Mouse (Mus musculus) heart, embryonic 14.5 days (tissue): Measurements from ENCODE around the gene Foxn3. TPM values are rescaled to one million over a fixed set of nuclear protein-coding genes. Genes with fewer than 3 reads are reported as not detected.

Source experiments
- ATAC-seq: fragments of 200-750 bp; cut with Nextera tagmentation; 2 replicates; pipeline ENCODE4 v1.8.0; 2017; ENCODE audit warnings: low read depth, moderate TSS enrichment; ENCODE audit not compliant: insufficient number of reproducible peaks, insufficient read depth, low FRiP score
- H3K27ac ChIP-seq, 2 experiments: fragments of 200-500 bp in 1 of 2; fragments of 300-500 bp in 1 of 2; sonication (generic) in 1 of 2; replicated peaks in 1 of 2; 2 replicates each; pipeline ENCODE4 v1.5.1; 2012 to 2014; ENCODE audit warnings: low read depth in 2 of 2, low read length in 2 of 2, control low read depth in 1 of 2, mild to moderate bottlenecking in 1 of 2, mixed read lengths in 1 of 2; ENCODE audit not compliant: control insufficient read depth in 1 of 2, insufficient read depth in 1 of 2
- H3K27me3 ChIP-seq: fragments of 300-500 bp; sonication (generic); 2 replicates; pipeline ENCODE4 v1.6.1; 2014; ENCODE audit warnings: mild to moderate bottlenecking, low read length, control low read depth; ENCODE audit not compliant: control insufficient read depth, insufficient read depth
- H3K36me3 ChIP-seq: fragments of 300-500 bp; sonication (generic); 2 replicates; pipeline ENCODE4 v1.6.1; 2014; ENCODE audit warnings: mild to moderate bottlenecking, control low read depth, low read length, mixed read lengths; ENCODE audit not compliant: control insufficient read depth, insufficient read depth
- H3K4me1 ChIP-seq, 2 experiments: fragments of 200-500 bp in 1 of 2; fragments of 300-500 bp in 1 of 2; sonication (generic) in 1 of 2; 2 replicates each; pipeline ENCODE4 v1.6.1; 2012 to 2014; ENCODE audit warnings: low read length in 2 of 2, control low read depth in 1 of 2, mixed read lengths in 1 of 2; ENCODE audit not compliant: control insufficient read depth in 2 of 2, insufficient read depth in 2 of 2
- H3K4me2 ChIP-seq: fragments of 300-500 bp; sonication (generic); 2 replicates; pipeline ENCODE4 v1.6.1; 2014; ENCODE audit warnings: mild to moderate bottlenecking, low read length
- H3K4me3 ChIP-seq, 2 experiments: fragments of 200-500 bp in 1 of 2; fragments of 300-500 bp in 1 of 2; sonication (generic) in 1 of 2; 2 replicates each; pipeline ENCODE4 v1.5.1; 2012 to 2014; ENCODE audit warnings: low read length in 2 of 2, mild to moderate bottlenecking in 2 of 2, control low read depth in 1 of 2, low read depth in 1 of 2, moderate library complexity in 1 of 2; ENCODE audit not compliant: control insufficient read depth in 1 of 2, insufficient read depth in 1 of 2
- H3K9ac ChIP-seq: fragments of 300-500 bp; sonication (generic); 2 replicates; pipeline ENCODE4 v1.6.1; 2014; ENCODE audit warnings: mild to moderate bottlenecking, low read length
- H3K9me3 ChIP-seq: fragments of 300-500 bp; sonication (generic); 2 replicates; pipeline ENCODE4 v1.6.1; 2016; ENCODE audit warnings: low read length, control low read depth; ENCODE audit not compliant: control insufficient read depth
- WGBS: fragments of 180-500 bp; shearing (Covaris S2); extraction: QIAGEN DNeasy Blood & Tissue Kit; methylation state at CpG from one replicate; pipeline ENCODE4 v1.1.7; 2014; 5-methylcytosine and 5-hydroxymethylcytosine counted together
- polyA plus RNA-seq: library from polyadenylated mRNA; unstranded; fragments of >200 nt; fragmentation: Nextera tagmentation; extraction: Ambion mirVana; gene quantifications from 2 replicates; pipeline ENCODE4 v1.2.1, GENCODE M21; 2014

Foxn3 gene
- polyA plus RNA-seq, 1 experiment from 2014 or later, result 81.0 TPM

- Histone ChIP-seq H3K27me3 (no peaks in the 10 kb centered on the region), H3K27ac (no peak overlapping the region), H3K4me3 (no peak overlapping the region), H3K9ac (no peak overlapping the region), H3K4me2 (no peak overlapping the region), H3K9me3 (peaks cover 8% of the 10 kb centered on the region), H3K36me3 (no peaks in the 10 kb centered on the region), H3K4me1 (peaks cover 0 to 3% of the 10 kb centered on the region in 2 experiments; a peak in 2 of 4 replicates)
- ATAC-seq, result no peak
- WGBS, result 55% methylated on average over 10 of the region's 10 CpGs
Measured at GRCm38 (mm10) chr12:99153664-99154063, 409.7 kb downstream of the Foxn3 start.

- no peak overlapping the region for H3K4me2 ChIP-seq
- H3K27ac ChIP-seq, result no peak overlapping the region
- H3K4me3 ChIP-seq, result no peak overlapping the region
- no peak for ATAC-seq
- WGBS, result 40% methylated on average over 4 of the region's 4 CpGs
- H3K36me3 ChIP-seq, result no peaks in the 10 kb centered on the region
- no peak overlapping the region for H3K9ac ChIP-seq
- H3K27me3 ChIP-seq, result no peaks in the 10 kb centered on the region
- H3K4me1 ChIP-seq, result peaks cover 0 to 3% of the 10 kb centered on the region in 2 experiments; a peak in 2 of 4 replicates
- peaks cover 3% of the 10 kb centered on the region; the same call in 1 of the 2 replicates for H3K9me3 ChIP-seq
Measured at GRCm38 (mm10) chr12:99150126-99150525, 413.3 kb downstream of the Foxn3 start.

GRCm38 (mm10) chr12:99149193-99149592 is 414.2 kb downstream of the Foxn3 start:
- no peak for ATAC-seq
- Histone ChIP-seq H3K9me3 (peaks cover 3% of the 10 kb centered on the region; the same call in 1 of the 2 replicates), H3K27me3 (no peaks in the 10 kb centered on the region), H3K27ac (no peak overlapping the region), H3K4me2 (no peak overlapping the region), H3K4me3 (no peak overlapping the region), H3K36me3 (no peaks in the 10 kb centered on the region), H3K4me1 (peaks cover 0 to 3% of the 10 kb centered on the region in 2 experiments; a peak in 2 of 4 replicates), H3K9ac (no peak overlapping the region)
- 92% methylated on average over 6 of the region's 6 CpGs for WGBS
